Mouse (Mus musculus): ENCODE data around the gene Epb41l3. TPM values are rescaled to one million over a fixed set of nuclear protein-coding genes. Genes with fewer than 3 reads are reported as not detected.

The Epb41l3 gene
- total RNA-seq, 4 experiments from 2014 or later = 13.7 to 19.4 (median 14.6) TPM

Other genes starting within 250 kb of the Epb41l3 start
- under 1 TPM in 3 of 4 experiments, not detected in 1; 0.08 to 0.13 (median 0.09) TPM for gene Tmem200c, start 249.1 kb upstream of the Epb41l3 start, total RNA-seq (2022)